Mouse (Mus musculus) cerebellum, adult (tissue): ENCODE data around the gene Dph7.
"Not testable (repeated sequence)": the region's sequence is repeated elsewhere in the genome, so short reads cannot be mapped to it uniquely, and the experiment has no call there.

Source experiments
- ATAC-seq: cut with Nextera tagmentation; 2 replicates; pipeline ENCODE4 v1.9.2; 2017; ENCODE audit warnings: mild to moderate bottlenecking, moderate library complexity, mixed read lengths; ENCODE audit not compliant: insufficient number of reproducible peaks, low FRiP score, low TSS enrichment

Gene Dph7

GRCm38 (mm10) chr2:24962304-24963000 is at the start of gene Dph7:
Dph7 (plus strand) TSS chr2:24962400.
- ATAC-seq: peak; percentile 83

GRCm38 (mm10) chr2:24912589-24912988 is 49.6 kb upstream of the Dph7 start:
- ATAC-seq: no peak

GRCm38 (mm10) chr2:24914762-24915161 is 47.4 kb upstream of the Dph7 start:
- no peak for ATAC-seq

GRCm38 (mm10) chr2:24918930-24919838 is 43.0 kb upstream of the Dph7 start, which contains the start of gene Ehmt1:
Ehmt1 (minus strand) TSS chr2:24919614.
- ATAC-seq: peak; percentile 96

- no peak for ATAC-seq
Measured at GRCm38 (mm10) chr2:24919839-24920175, 42.4 kb upstream of the Dph7 start.

- ATAC-seq: no peak
Measured at GRCm38 (mm10) chr2:24923561-24923960, 38.6 kb upstream of the Dph7 start.

GRCm38 (mm10) chr2:24925284-24925683 is 36.9 kb upstream of the Dph7 start:
- no peak for ATAC-seq

GRCm38 (mm10) chr2:24926345-24926964 is 35.7 kb upstream of the Dph7 start:
- no peak for ATAC-seq

- ATAC-seq: no peak
Measured at GRCm38 (mm10) chr2:24926965-24927358, 35.2 kb upstream of the Dph7 start.

- no peak for ATAC-seq
Measured at GRCm38 (mm10) chr2:24927810-24928479, 34.3 kb upstream of the Dph7 start.

- ATAC-seq: no peak
Measured at GRCm38 (mm10) chr2:24929119-24929518, 33.1 kb upstream of the Dph7 start.

GRCm38 (mm10) chr2:24929593-24929992 is 32.6 kb upstream of the Dph7 start:
- ATAC-seq: no peak

- ATAC-seq: peak; percentile 58
Measured at GRCm38 (mm10) chr2:24934441-24934963, 27.7 kb upstream of the Dph7 start.

GRCm38 (mm10) chr2:24935057-24935796 is 27.0 kb upstream of the Dph7 start, which contains the start of gene Arrdc1:
Arrdc1 (minus strand) TSS chr2:24935252.
- ATAC-seq: peak; percentile 74

GRCm38 (mm10) chr2:24942092-24942491 is 20.1 kb upstream of the Dph7 start:
- ATAC-seq: no peak

- not testable (repeated sequence) for ATAC-seq
Measured at GRCm38 (mm10) chr2:24944304-24944703, 17.9 kb upstream of the Dph7 start.

GRCm38 (mm10) chr2:24949421-24950188 is 12.6 kb upstream of the Dph7 start, which contains the start of gene Zmynd19:
Zmynd19 (plus strand) TSS chr2:24949792.
- ATAC-seq: peak; percentile 97

- no peak for ATAC-seq
Measured at GRCm38 (mm10) chr2:24950189-24950535, 12.0 kb upstream of the Dph7 start.

- no peak for ATAC-seq
Measured at GRCm38 (mm10) chr2:24952537-24953055, 9.6 kb upstream of the Dph7 start.
